Mouse (Mus musculus) mature B cell (primary cell): ENCODE data around the gene Tmem102.

Experiments used
- in situ Hi-C: fragments of 300-500 bp; cut with MboI; formaldehyde crosslinking; loops from 2 replicates; pipeline ENCODE4 v1.14.3; 2019

The Tmem102 gene

GRCm38 (mm10) chr11:69804972-69805909, at the start of gene Tmem102:
Gene Tmem102, minus strand, starts transcription at chr11:69805624.
- in situ Hi-C loops: no loop called here

GRCm38 (mm10) chr11:69854680-69855079, 49.3 kb upstream of the Tmem102 start:
- in situ Hi-C loops: no loop called here

GRCm38 (mm10) chr11:69853994-69854393, 48.6 kb upstream of the Tmem102 start:
- in situ Hi-C loops: no loop called here

- in situ Hi-C loops: no loop called here
Measured at GRCm38 (mm10) chr11:69850754-69851153, 45.3 kb upstream of the Tmem102 start.

GRCm38 (mm10) chr11:69849884-69850283, 44.5 kb upstream of the Tmem102 start:
- in situ Hi-C loops: no loop called here

GRCm38 (mm10) chr11:69849128-69849527, 43.7 kb upstream of the Tmem102 start:
- in situ Hi-C loops: no loop called here

GRCm38 (mm10) chr11:69848021-69848420, 42.6 kb upstream of the Tmem102 start:
- in situ Hi-C loops: no loop called here

GRCm38 (mm10) chr11:69846738-69847688, 41.6 kb upstream of the Tmem102 start:
- in situ Hi-C loops: no loop called here

GRCm38 (mm10) chr11:69846198-69846680, 40.8 kb upstream of the Tmem102 start, which contains the start of gene Plscr3:
Gene Plscr3, plus strand, starts transcription at chr11:69846376.
- in situ Hi-C loops: no loop called here

GRCm38 (mm10) chr11:69838714-69839104, 33.3 kb upstream of the Tmem102 start:
- in situ Hi-C loops: no loop called here

GRCm38 (mm10) chr11:69837952-69838713, 32.7 kb upstream of the Tmem102 start, which contains the start of gene Tmem256:
Gene Tmem256, plus strand, starts transcription at chr11:69838514.
- in situ Hi-C loops: no loop called here

GRCm38 (mm10) chr11:69837604-69837951, 32.2 kb upstream of the Tmem102 start, which contains the start of gene Nlgn2:
Gene Nlgn2, minus strand, starts transcription at chr11:69837784.
- in situ Hi-C loops: no loop called here

GRCm38 (mm10) chr11:69836703-69837576, 31.5 kb upstream of the Tmem102 start:
- in situ Hi-C loops: no loop called here

- in situ Hi-C loops: no loop called here
Measured at GRCm38 (mm10) chr11:69835966-69836335, 30.5 kb upstream of the Tmem102 start.

GRCm38 (mm10) chr11:69835326-69835965, 30.0 kb upstream of the Tmem102 start:
- in situ Hi-C loops: no loop called here

GRCm38 (mm10) chr11:69834001-69834549, 28.7 kb upstream of the Tmem102 start:
- in situ Hi-C loops: no loop called here

- in situ Hi-C loops: no loop called here
Measured at GRCm38 (mm10) chr11:69833554-69833953, 28.1 kb upstream of the Tmem102 start.

GRCm38 (mm10) chr11:69828832-69829231, 23.4 kb upstream of the Tmem102 start:
- in situ Hi-C loops: no loop called here

GRCm38 (mm10) chr11:69823456-69823855, 18.0 kb upstream of the Tmem102 start:
- in situ Hi-C loops: no loop called here

- in situ Hi-C loops: no loop called here
Measured at GRCm38 (mm10) chr11:69822080-69822479, 16.7 kb upstream of the Tmem102 start, which contains the start of gene Spem1. Gene Spem1, minus strand, starts transcription at chr11:69822180.
